27 mouse cellular contexts compared by ENCODE assay signal in genomic region chr13:52857781-52858180, GRCm38 (mm10).
DNase-seq lines count a peak whose midpoint lies in the region; ATAC-seq and TF ChIP-seq lines count a peak whose summit lies in the region.
"Had no signal": no experiment of that assay in that cellular context is flagged by ENCODE, and none has a peak within 500 bp of the region (broad histone marks: within the 10 kb centered on the region; RNA-seq: fewer than 3 reads in every experiment).

No protein-coding gene starts in this region.

- H3K27me3 ChIP-seq in midbrain, embryonic 11.5 days (ENCODE audit: control insufficient read depth, insufficient read depth, low read length): no peaks in the 10 kb centered on the region
- H3K27me3 ChIP-seq in midbrain, embryonic 14.5 days (ENCODE audit: control insufficient read depth, insufficient read depth, low read length): no peaks in the 10 kb centered on the region
- H3K27me3 ChIP-seq in liver, postnatal 0 days (ENCODE audit: insufficient read depth, low read length): no peaks in the 10 kb centered on the region
- H3K27me3 ChIP-seq: embryonic facial prominence, embryonic 13.5 days; forebrain, embryonic 15.5 days; hindbrain, embryonic 15.5 days; liver, embryonic 12.5 days; midbrain, embryonic 15.5 days; neural tube, embryonic 15.5 days had no signal

- H3K27ac ChIP-seq in midbrain, embryonic 11.5 days (ENCODE audit: low read depth, low read length): no peak overlapping the region
- no peak overlapping the region for H3K27ac ChIP-seq in midbrain, embryonic 14.5 days (replicated peaks; ENCODE audit: low read depth, low read length)
- no peak overlapping the region for H3K27ac ChIP-seq in liver, postnatal 0 days (ENCODE audit: low read depth)
- H3K27ac ChIP-seq: embryonic facial prominence, embryonic 13.5 days; gastrocnemius, adult 2 months; hindbrain, embryonic 15.5 days; liver, embryonic 12.5 days; macrophage; midbrain, embryonic 15.5 days; neural tube, embryonic 15.5 days had no signal

- no peak overlapping the region for H3K9ac ChIP-seq in midbrain, embryonic 11.5 days (ENCODE audit: low read length)
- no peak overlapping the region for H3K9ac ChIP-seq in midbrain, embryonic 14.5 days (replicated peaks; ENCODE audit: low read length)
- no peak overlapping the region for H3K9ac ChIP-seq in liver, postnatal 0 days (replicated peaks)
- H3K9ac ChIP-seq: embryonic facial prominence, embryonic 13.5 days; forebrain, embryonic 15.5 days; hindbrain, embryonic 15.5 days; liver, embryonic 12.5 days; midbrain, embryonic 15.5 days; neural tube, embryonic 15.5 days had no signal

- H3K36me3 ChIP-seq in midbrain, embryonic 11.5 days (ENCODE audit: control insufficient read depth, insufficient read depth, low read length): no peaks in the 10 kb centered on the region
- H3K36me3 ChIP-seq in midbrain, embryonic 14.5 days (ENCODE audit: control insufficient read depth, insufficient read depth, low read length): no peaks in the 10 kb centered on the region
- H3K36me3 ChIP-seq in liver, postnatal 0 days (replicated peaks; ENCODE audit: insufficient read depth, low read length): no peaks in the 10 kb centered on the region
- H3K36me3 ChIP-seq: forebrain, embryonic 15.5 days; G1E; hindbrain, embryonic 15.5 days; liver, embryonic 12.5 days; midbrain, embryonic 15.5 days; neural tube, embryonic 15.5 days had no signal

- H3K9me3 ChIP-seq in midbrain, embryonic 11.5 days (ENCODE audit: control insufficient read depth, low read length): no peaks in the 10 kb centered on the region
- no peaks in the 10 kb centered on the region for H3K9me3 ChIP-seq in midbrain, embryonic 14.5 days (ENCODE audit: control insufficient read depth, low read length)
- no peaks in the 10 kb centered on the region for H3K9me3 ChIP-seq in liver, postnatal 0 days (ENCODE audit: low read length)
- H3K9me3 ChIP-seq: embryonic facial prominence, embryonic 13.5 days; forebrain, embryonic 15.5 days; hindbrain, embryonic 15.5 days; liver, embryonic 12.5 days; midbrain, embryonic 15.5 days; neural tube, embryonic 15.5 days had no signal

- ATAC-seq in midbrain, embryonic 11.5 days (ENCODE audit: low FRiP score): no peak
- ATAC-seq in midbrain, embryonic 14.5 days (ENCODE audit: low FRiP score, low TSS enrichment): no peak
- no peak for ATAC-seq in liver, postnatal 0 days
- ATAC-seq: forebrain, embryonic 15.5 days; liver, embryonic 12.5 days; midbrain, embryonic 15.5 days had no signal

- WGBS in midbrain, embryonic 11.5 days: 98% methylated on average over 5 of the region's 5 CpGs
- WGBS in midbrain, embryonic 14.5 days: 92% methylated on average over 5 of the region's 5 CpGs
- WGBS in liver, postnatal 0 days (ENCODE audit: insufficient replicate concordance): 85% methylated on average over 5 of the region's 5 CpGs

- no peak overlapping the region for H3K4me3 ChIP-seq in midbrain, embryonic 11.5 days (ENCODE audit: low read depth, low read length)
- H3K4me3 ChIP-seq in midbrain, embryonic 14.5 days (replicated peaks; ENCODE audit: low read depth, low read length): no peak overlapping the region
- no peak overlapping the region for H3K4me3 ChIP-seq in liver, postnatal 0 days (ENCODE audit: low read depth, low read length)
- H3K4me3 ChIP-seq: embryonic facial prominence, embryonic 13.5 days; forebrain, embryonic 15.5 days; gastrocnemius, adult 2 months; hindbrain, embryonic 15.5 days; layer of hippocampus, adult 2 months; liver, embryonic 12.5 days; midbrain, embryonic 15.5 days; neural tube, embryonic 15.5 days had no signal

- no peak overlapping the region for H3K4me2 ChIP-seq in midbrain, embryonic 11.5 days
- no peak overlapping the region for H3K4me2 ChIP-seq in midbrain, embryonic 14.5 days (ENCODE audit: low read length)
- H3K4me2 ChIP-seq in liver, postnatal 0 days (ENCODE audit: low read depth, low read length): no peak overlapping the region
- H3K4me2 ChIP-seq: embryonic facial prominence, embryonic 13.5 days; forebrain, embryonic 15.5 days; heart, embryonic 11.5 days; hindbrain, embryonic 15.5 days; liver, embryonic 12.5 days; midbrain, embryonic 15.5 days; neural tube, embryonic 15.5 days had no signal

- TF ChIP-seq EP300 in liver, postnatal 0 days (IDR thresholded peaks at IDR 0.05; ENCODE audit: low read depth): no peak

- no peaks in the 10 kb centered on the region for H3K4me1 ChIP-seq in midbrain, embryonic 11.5 days (ENCODE audit: control insufficient read depth, insufficient read depth, low read length)
- H3K4me1 ChIP-seq in midbrain, embryonic 14.5 days (ENCODE audit: control insufficient read depth, insufficient read depth, low read length): no peaks in the 10 kb centered on the region
- no peaks in the 10 kb centered on the region for H3K4me1 ChIP-seq in liver, postnatal 0 days (ENCODE audit: insufficient read depth)
- H3K4me1 ChIP-seq: liver, embryonic 12.5 days had no signal

- no peak for TF ChIP-seq CTCF in liver, postnatal 0 days (IDR thresholded peaks at IDR 0.05; ENCODE audit: low read depth)

- peak; percentile 58 for DNase-seq in cerebellum, adult 11-12 months
- no peak for DNase-seq in cerebellum, postnatal 4 days (ENCODE audit: low spot score in 2 of 2)
- DNase-seq in midbrain, embryonic 11.5 days (ENCODE audit: low spot score, missing footprints): peak; percentile 12
- DNase-seq in midbrain, embryonic 14.5 days: no peak
- peak; percentile 66 for DNase-seq in cerebellum, adult 9-11 months
- no peak for DNase-seq in urinary bladder, adult 2 months (ENCODE audit: low spot score)
- DNase-seq in liver, postnatal 0 days: no peak
- DNase-seq: adrenal gland, adult 8-10 months; gastrocnemius, adult 2 months; gastrocnemius, postnatal 36 days; heart, adult 18-20 months; kidney, adult 2 months; kidney, postnatal 36 days; left cerebral cortex, postnatal 4 days; retina, postnatal 1 day; right cerebral cortex, postnatal 14 days; thymus, postnatal 36 days had no signal

Comparison
In these comparisons a context has a peak if more than half of its experiments do, and no peak if none do; other contexts are left out.
1. DNase-seq: peak in cerebellum, adult 11-12 months (single experiment), midbrain, embryonic 11.5 days (single experiment) and cerebellum, adult 9-11 months (single experiment); none in cerebellum, postnatal 4 days (0 of 2), midbrain, embryonic 14.5 days (single experiment), urinary bladder, adult 2 months (single experiment) and liver, postnatal 0 days (single experiment).